Mouse (Mus musculus) heart, adult 2 months (tissue): Measurements from ENCODE around the gene Shisal2b. TPM values are rescaled to one million over a fixed set of nuclear protein-coding genes. Genes with fewer than 3 reads are reported as not detected.

Experiments
- DNase-seq, 2 experiments: peaks; one replicate each; pipeline ENCODE4 v3.0.0; 2021
- H3K27ac ChIP-seq: fragments of 200-600 bp; 2 replicates; pipeline ENCODE4 v1.8.1; 2022
- H3K27me3 ChIP-seq: fragments of 200-500 bp; 2 replicates; pipeline ENCODE4 v1.6.1; 2012; ENCODE audit warnings: mild to moderate bottlenecking, low read length, inconsistent platforms, mixed read lengths; ENCODE audit not compliant: control insufficient read depth, insufficient read depth
- H3K36me3 ChIP-seq: fragments of 200-500 bp; 2 replicates; pipeline ENCODE4 v1.6.1; 2012; ENCODE audit warnings: low read length, inconsistent platforms; ENCODE audit not compliant: control insufficient read depth, insufficient read depth
- H3K4me1 ChIP-seq: fragments of 200-500 bp; 2 replicates; pipeline ENCODE4 v1.6.1; 2011; ENCODE audit warnings: low read length; ENCODE audit not compliant: control insufficient read depth, insufficient read depth
- H3K4me3 ChIP-seq: fragments of 200-600 bp; 2 replicates; pipeline ENCODE4 v1.8.1; 2022
- H3K79me2 ChIP-seq: fragments of 200-500 bp; replicated peaks from 2 replicates; pipeline ENCODE4 v1.6.1; 2012; ENCODE audit warnings: mild to moderate bottlenecking, inconsistent platforms, low read length, moderate library complexity, mixed read lengths; ENCODE audit not compliant: control insufficient read depth, insufficient read depth
- H3K9ac ChIP-seq: fragments of 200-500 bp; 2 replicates; pipeline ENCODE4 v1.6.1; 2012; ENCODE audit warnings: low read depth, mild to moderate bottlenecking, control low read depth, inconsistent platforms, low read length, mixed read lengths
- CTCF ChIP-seq: fragments of 200-600 bp; IDR thresholded peaks from 2 replicates; pipeline ENCODE4 v1.8.1; 2022; ENCODE audit warnings: antibody characterized with exemption, mild to moderate bottlenecking, moderate library complexity
- EP300 ChIP-seq: fragments of 200-500 bp; IDR thresholded peaks from 2 replicates; pipeline ENCODE4 v1.6.1; 2011; ENCODE audit warnings: low read depth, low read length, control low read depth; ENCODE audit not compliant: insufficient read depth
- POLR2A ChIP-seq: fragments of 200-500 bp; IDR thresholded peaks from 2 replicates; pipeline ENCODE4 v1.6.1; 2011; ENCODE audit warnings: mild to moderate bottlenecking, low read depth, low read length, control low read depth; ENCODE audit not compliant: insufficient read depth
- WGBS: fragments of 180-500 bp; shearing (Covaris S2); methylation state at CpG from one replicate; pipeline ENCODE4 v1.1.7; 2018; 5-methylcytosine and 5-hydroxymethylcytosine counted together
- intact Hi-C: fragments of 180-260 bp; cut with DNase I; formaldehyde crosslinking; loops from one replicate; pipeline ENCODE4 v1.15.1; 2025
- polyA plus RNA-seq: library from polyadenylated mRNA; depleted of rRNA; stranded (reverse); fragments of >200 nt; gene quantifications from 2 replicates; pipeline ENCODE4 v1.2.3, GENCODE M21; 2012
- total RNA-seq, 2 experiments: library from RNA; stranded (reverse); gene quantifications; 2 replicates each; pipeline ENCODE4 v1.2.3; 2021

The Shisal2b gene
- total and polyA plus RNA-seq, 3 experiments: not detected

DNA sequence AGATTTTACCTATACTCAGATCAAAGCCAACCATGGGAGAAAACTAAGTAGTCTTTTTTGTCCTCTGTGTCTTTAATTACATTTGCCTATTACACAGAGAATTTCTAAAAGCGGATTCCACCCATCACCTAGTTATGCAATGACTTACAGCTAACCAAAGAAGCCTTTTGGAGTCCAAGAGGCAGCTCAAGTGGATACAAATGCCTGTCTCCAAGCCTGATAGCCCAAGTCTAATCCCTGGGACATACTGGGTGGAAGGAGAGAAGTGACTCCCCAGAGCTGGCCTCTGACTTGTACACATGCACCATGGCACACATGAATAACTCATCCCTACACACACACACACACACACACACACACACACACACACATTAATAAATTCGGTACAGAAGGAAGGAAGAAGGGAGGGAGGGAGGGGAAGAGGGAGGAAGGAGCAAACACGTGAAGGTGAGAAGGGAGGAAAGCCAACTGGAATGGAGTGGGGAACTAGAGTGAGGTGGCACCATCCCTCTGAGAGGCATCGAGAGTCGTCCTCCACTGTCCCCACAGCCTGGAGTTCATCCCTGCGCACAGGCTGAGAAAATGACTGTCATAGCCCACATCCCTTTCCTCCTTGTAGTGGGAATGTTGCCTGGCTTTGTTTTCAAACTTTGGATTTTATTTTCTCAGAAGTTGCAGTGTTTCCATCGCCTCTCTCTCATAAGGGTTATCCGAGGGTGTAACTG lies 22.8 kb upstream of the Shisal2b start:
- Histone ChIP-seq H3K9ac (no peak overlapping the region), H3K27ac (no peak overlapping the region), H3K27me3 (no peaks in the 10 kb centered on the region), H3K79me2 (no peaks in the 10 kb centered on the region), H3K4me3 (no peak overlapping the region), H3K36me3 (no peaks in the 10 kb centered on the region), H3K4me1 (no peaks in the 10 kb centered on the region)
- no peak for DNase-seq
- intact Hi-C loops: no loop called here
- TF ChIP-seq POLR2A: no peak
- no peak for TF ChIP-seq CTCF
- no peak for TF ChIP-seq EP300
- 66% methylated on average over 8 of the region's 8 CpGs for WGBS

DNA sequence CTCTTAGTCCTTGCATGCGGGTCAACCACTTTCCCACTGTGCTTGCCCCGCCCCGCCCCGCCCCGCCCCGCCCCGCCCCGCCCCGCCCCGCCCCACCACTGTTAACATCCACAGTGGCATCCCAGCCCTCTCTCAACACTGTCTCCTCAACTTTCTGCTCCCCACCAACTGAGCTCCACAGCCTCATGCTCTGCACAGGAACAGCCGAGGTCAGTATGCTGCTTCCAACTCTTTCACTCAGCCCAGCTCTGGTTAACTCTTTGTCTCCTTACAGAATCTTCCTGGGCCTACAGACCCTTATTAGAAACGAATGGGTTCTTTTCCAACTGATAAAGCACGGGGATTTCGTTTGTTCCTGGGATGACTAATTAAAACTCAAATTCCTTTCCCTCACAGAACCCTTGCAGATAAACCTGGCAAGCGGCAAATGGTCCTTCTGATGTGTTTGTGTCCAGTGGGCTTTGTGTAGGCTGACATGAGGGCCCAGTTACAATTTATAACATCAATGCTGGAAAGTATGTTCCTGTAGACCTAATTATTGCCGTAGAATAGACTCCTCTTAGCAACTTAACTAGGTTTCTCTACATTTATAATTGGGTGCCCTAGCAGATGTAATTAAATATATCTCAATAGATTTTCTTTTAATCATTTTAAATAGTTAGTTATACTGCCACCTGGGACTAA lies 20.0 kb upstream of the Shisal2b start:
- 19% methylated on average over 16 of the region's 16 CpGs for WGBS

DNA sequence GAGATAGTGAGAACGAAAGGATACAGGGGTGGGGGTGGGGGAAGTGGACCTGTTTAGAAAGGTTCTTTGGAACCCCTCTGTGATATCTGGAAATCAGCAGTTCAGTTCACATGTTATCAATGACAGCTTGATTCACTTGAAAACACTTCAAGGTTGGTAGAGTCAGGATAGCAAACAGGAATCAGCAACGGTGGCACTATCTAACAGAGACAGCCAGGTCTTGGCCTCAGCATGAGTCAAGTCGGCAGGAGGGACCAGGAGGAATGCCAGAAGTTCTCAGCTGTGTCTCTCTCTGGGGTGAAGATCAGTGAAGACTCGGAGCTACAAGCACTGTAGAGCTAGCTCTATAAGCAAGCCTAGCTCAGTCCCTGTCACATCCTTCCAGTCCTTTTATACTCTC lies 14.8 kb upstream of the Shisal2b start:
- Histone ChIP-seq H3K27me3 (no peaks in the 10 kb centered on the region), H3K4me1 (no peaks in the 10 kb centered on the region), H3K36me3 (no peaks in the 10 kb centered on the region), H3K79me2 (no peaks in the 10 kb centered on the region), H3K4me3 (no peak overlapping the region), H3K27ac (no peak overlapping the region), H3K9ac (no peak overlapping the region)
- WGBS: 28% methylated on average over 4 of the region's 4 CpGs
- TF ChIP-seq POLR2A: no peak
- TF ChIP-seq EP300: no peak
- no peak for TF ChIP-seq CTCF
- DNase-seq: no peak
- intact Hi-C loops: no loop called here

More for the DNA sequence above, 20.0 kb upstream of the Shisal2b start:
- intact Hi-C loops: no loop called here
- H3K36me3 ChIP-seq: no peaks in the 10 kb centered on the region
- H3K27me3 ChIP-seq: no peaks in the 10 kb centered on the region
- TF ChIP-seq POLR2A (no peak), CTCF (no peak), EP300 (no peak)
- H3K27ac ChIP-seq: no peak overlapping the region
- no peaks in the 10 kb centered on the region for H3K4me1 ChIP-seq
- no peak overlapping the region for H3K4me3 ChIP-seq
- DNase-seq: no peak
- no peak overlapping the region for H3K9ac ChIP-seq
- H3K79me2 ChIP-seq: no peaks in the 10 kb centered on the region

GRCm38 (mm10) chr13:104869907-104870306 lies 6.2 kb upstream of the Shisal2b start:
- H3K4me3 ChIP-seq: no peak overlapping the region
- WGBS: 100% methylated on average over 2 of the region's 2 CpGs
- no peaks in the 10 kb centered on the region for H3K36me3 ChIP-seq
- H3K27me3 ChIP-seq: no peaks in the 10 kb centered on the region
- H3K27ac ChIP-seq: no peak overlapping the region
- no peaks in the 10 kb centered on the region for H3K79me2 ChIP-seq
- TF ChIP-seq POLR2A (no peak), CTCF (no peak), EP300 (no peak)
- intact Hi-C loops: no loop called here
- no peaks in the 10 kb centered on the region for H3K4me1 ChIP-seq
- no peak for DNase-seq
- H3K9ac ChIP-seq: no peak overlapping the region

DNA sequence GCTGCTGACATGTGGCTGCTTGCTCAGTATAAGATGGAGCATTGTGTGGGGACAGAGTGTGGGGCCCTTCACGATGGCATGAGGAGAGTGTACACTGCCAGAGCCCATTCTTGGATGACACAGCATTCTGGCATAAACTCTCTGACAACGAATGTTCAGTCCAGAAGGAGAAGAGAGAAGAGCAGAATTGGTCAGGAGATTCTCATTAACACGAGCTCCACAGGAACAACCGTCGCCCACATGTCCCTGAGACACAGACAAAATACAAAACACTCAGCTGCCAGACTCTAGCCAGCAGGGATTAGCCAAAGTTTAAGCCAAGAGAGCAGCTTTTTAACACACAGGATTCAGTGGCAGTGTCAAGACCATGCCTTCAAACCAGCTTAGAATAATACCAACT lies 3.0 kb upstream of the Shisal2b start:
- intact Hi-C loops: no loop called here
- H3K27ac ChIP-seq: no peak overlapping the region
- no peaks in the 10 kb centered on the region for H3K36me3 ChIP-seq
- no peak overlapping the region for H3K4me3 ChIP-seq
- H3K79me2 ChIP-seq: no peaks in the 10 kb centered on the region
- H3K27me3 ChIP-seq: peaks cover 5% of the 10 kb centered on the region
- no peak overlapping the region for H3K9ac ChIP-seq
- 83% methylated on average over 5 of the region's 5 CpGs for WGBS
- no peak for TF ChIP-seq CTCF
- TF ChIP-seq EP300: no peak
- no peak for TF ChIP-seq POLR2A
- DNase-seq: no peak
- no peaks in the 10 kb centered on the region for H3K4me1 ChIP-seq

DNA sequence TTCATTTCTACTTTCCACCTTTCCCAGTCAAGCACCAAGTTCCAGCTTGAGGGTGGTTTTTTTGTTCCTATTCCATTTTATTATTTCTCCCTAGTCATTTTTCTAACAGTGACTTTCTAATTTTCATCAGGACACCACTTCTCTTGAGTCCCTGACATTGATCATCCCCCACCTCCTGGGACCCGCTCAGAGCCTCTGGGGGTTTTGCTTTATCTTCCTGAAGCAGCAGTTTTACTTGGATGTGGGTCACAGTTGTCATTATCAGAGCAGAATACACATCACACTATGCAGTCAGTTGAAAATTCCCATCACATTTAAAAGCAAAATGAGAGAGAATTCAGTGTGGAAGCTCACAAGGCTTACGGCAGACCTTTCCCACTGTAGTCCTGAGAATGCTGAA lies 10.0 kb downstream of the Shisal2b start:
- Histone ChIP-seq H3K27me3 (no peaks in the 10 kb centered on the region), H3K36me3 (no peaks in the 10 kb centered on the region), H3K79me2 (no peaks in the 10 kb centered on the region), H3K27ac (no peak overlapping the region), H3K4me3 (no peak overlapping the region), H3K9ac (no peak overlapping the region), H3K4me1 (no peaks in the 10 kb centered on the region)
- DNase-seq: no peak
- intact Hi-C loops: no loop called here
- WGBS: 74% methylated on average over 2 of the region's 2 CpGs
- TF ChIP-seq EP300 (no peak), POLR2A (no peak), CTCF (no peak)
